ENCODE assay signal across 19 mouse cellular contexts in the genomic region with DNA sequence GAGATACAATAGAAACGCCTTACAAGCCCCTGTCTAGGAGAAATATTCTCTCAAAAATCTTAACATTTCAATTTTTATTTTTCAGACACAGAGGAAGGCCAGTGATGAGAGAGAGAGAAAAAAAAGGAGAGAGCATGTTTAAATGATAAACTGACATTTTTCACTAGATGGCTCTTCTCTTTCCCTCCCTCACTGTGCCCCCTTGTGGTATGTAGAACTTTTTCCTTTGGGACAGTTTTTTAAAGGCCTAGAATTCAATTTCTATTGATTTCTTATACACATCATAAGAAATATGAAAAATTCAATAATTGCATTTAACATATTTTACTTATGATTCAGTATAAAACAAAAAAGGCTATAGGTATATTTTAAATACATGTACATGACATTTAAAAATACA.
DNase-seq lines count a peak whose midpoint lies in the region; ATAC-seq and TF ChIP-seq lines count a peak whose summit lies in the region.
"Had no signal": no experiment of that assay in that cellular context is flagged by ENCODE, and none has a peak within 500 bp of the region (broad histone marks: within the 10 kb centered on the region; RNA-seq: fewer than 3 reads in every experiment).

No protein-coding gene starts in this region.

- TF ChIP-seq CTCF in kidney, postnatal 0 days (IDR thresholded peaks at IDR 0.05; ENCODE audit: low read depth): peak; percentile 56
- TF ChIP-seq CTCF in kidney, adult 2 months (conservative IDR thresholded peaks at IDR 0.05; ENCODE audit: insufficient read depth, insufficient read length, low read depth, low read length): no peak
- TF ChIP-seq CTCF in midbrain, postnatal 0 days (IDR thresholded peaks at IDR 0.05): peak; percentile 62
- no peak for TF ChIP-seq CTCF in brain, embryonic 14.5 days (IDR thresholded peaks at IDR 0.05; ENCODE audit: borderline replicate concordance, extremely low read depth, insufficient read depth, insufficient read length)

- H3K4me1 ChIP-seq in kidney, postnatal 0 days (replicated peaks; ENCODE audit: insufficient read depth, low read length): no peaks in the 10 kb centered on the region
- no peaks in the 10 kb centered on the region for H3K4me1 ChIP-seq in kidney, adult 2 months (ENCODE audit: control insufficient read depth, insufficient read depth, low read length)
- H3K4me1 ChIP-seq in midbrain, postnatal 0 days (ENCODE audit: insufficient read depth, low read length): no peaks in the 10 kb centered on the region
- 0 out of 2 replicates have a peak, but pooled peaks cover 2% of the 10 kb centered on the region for H3K4me1 ChIP-seq in midbrain, embryonic 16.5 days (ENCODE audit: control insufficient read depth, insufficient read depth, low read length)
- H3K4me1 ChIP-seq: heart, embryonic 13.5 days; kidney, embryonic 15.5 days; limb, embryonic 12.5 days; midbrain, embryonic 12.5 days had no signal

- TF ChIP-seq POLR2A in kidney, adult 2 months (IDR thresholded peaks at IDR 0.05; ENCODE audit: low read depth, low read length): no peak
- TF ChIP-seq POLR2A in brain, embryonic 14.5 days (IDR thresholded peaks at IDR 0.05; ENCODE audit: borderline replicate concordance, extremely low read depth, insufficient read depth, insufficient read length, poor library complexity, severe bottlenecking): no peak

- no peaks in the 10 kb centered on the region for H3K36me3 ChIP-seq in kidney, postnatal 0 days (ENCODE audit: insufficient read depth, low read length)
- no peaks in the 10 kb centered on the region for H3K36me3 ChIP-seq in kidney, adult 2 months (ENCODE audit: control insufficient read depth, insufficient read depth, low read length)
- H3K36me3 ChIP-seq in midbrain, postnatal 0 days (ENCODE audit: insufficient read depth, low read length): no peaks in the 10 kb centered on the region
- no peaks in the 10 kb centered on the region for H3K36me3 ChIP-seq in midbrain, embryonic 16.5 days (ENCODE audit: control insufficient read depth, insufficient read depth, low read length)
- H3K36me3 ChIP-seq: heart, embryonic 13.5 days; kidney, embryonic 15.5 days; limb, embryonic 12.5 days; midbrain, embryonic 12.5 days had no signal

- H3K4me3 ChIP-seq in kidney, postnatal 0 days (replicated peaks; ENCODE audit: low read depth, low read length): no peak overlapping the region
- H3K4me3 ChIP-seq in kidney, adult 2 months (ENCODE audit: insufficient read depth, low read depth, low read length): no peak overlapping the region
- H3K4me3 ChIP-seq in midbrain, postnatal 0 days (ENCODE audit: low read depth, low read length): no peak overlapping the region
- no peak overlapping the region for H3K4me3 ChIP-seq in midbrain, embryonic 16.5 days (ENCODE audit: low read depth, low read length)
- H3K4me3 ChIP-seq: heart, embryonic 13.5 days; kidney, embryonic 15.5 days; limb, embryonic 12.5 days; midbrain, embryonic 12.5 days had no signal

- no peak for ATAC-seq in kidney, postnatal 0 days (replicated peaks; ENCODE audit: low FRiP score, low read depth)
- ATAC-seq in midbrain, postnatal 0 days (ENCODE audit: low FRiP score): no peak
- no peak for ATAC-seq in midbrain, embryonic 16.5 days

- no peak overlapping the region for H3K27ac ChIP-seq in kidney, postnatal 0 days
- no peak overlapping the region for H3K27ac ChIP-seq in kidney, adult 2 months (ENCODE audit: insufficient read depth, low read depth, low read length)
- H3K27ac ChIP-seq in midbrain, postnatal 0 days (ENCODE audit: low read depth, low read length): no peak overlapping the region
- H3K27ac ChIP-seq in midbrain, embryonic 16.5 days (ENCODE audit: low read length): no peak overlapping the region
- H3K27ac ChIP-seq: heart, embryonic 13.5 days; kidney, embryonic 15.5 days; limb, embryonic 12.5 days; liver, embryonic 14.5 days; macrophage; midbrain, embryonic 12.5 days had no signal

- 71% methylated on average over 1 of the region's 1 CpGs for WGBS in kidney, postnatal 0 days
- WGBS in kidney, adult 2 months: 74% methylated on average over 1 of the region's 1 CpGs
- WGBS in midbrain, postnatal 0 days: 69% methylated on average over 1 of the region's 1 CpGs
- 63% methylated on average over 1 of the region's 1 CpGs for WGBS in midbrain, embryonic 16.5 days

- H3K9ac ChIP-seq in kidney, postnatal 0 days (ENCODE audit: low read depth, low read length): no peak overlapping the region
- no peak overlapping the region for H3K9ac ChIP-seq in midbrain, postnatal 0 days (replicated peaks; ENCODE audit: low read length, poor library complexity, severe bottlenecking)
- H3K9ac ChIP-seq in midbrain, embryonic 16.5 days (ENCODE audit: low read depth, low read length): no peak overlapping the region
- H3K9ac ChIP-seq: heart, embryonic 13.5 days; kidney, embryonic 15.5 days; limb, embryonic 12.5 days; liver, embryonic 14.5 days; midbrain, embryonic 12.5 days had no signal

- no peak overlapping the region for H3K4me2 ChIP-seq in kidney, postnatal 0 days (ENCODE audit: low read length)
- no peak overlapping the region for H3K4me2 ChIP-seq in midbrain, postnatal 0 days (ENCODE audit: low read depth, low read length, poor library complexity, severe bottlenecking)
- H3K4me2 ChIP-seq in midbrain, embryonic 16.5 days (ENCODE audit: low read length): no peak overlapping the region
- H3K4me2 ChIP-seq: heart, embryonic 13.5 days; kidney, embryonic 15.5 days; limb, embryonic 12.5 days; midbrain, embryonic 12.5 days had no signal

- no peaks in the 10 kb centered on the region for H3K9me3 ChIP-seq in kidney, postnatal 0 days (replicated peaks; ENCODE audit: low read length)
- H3K9me3 ChIP-seq in midbrain, postnatal 0 days (ENCODE audit: low read length): no peaks in the 10 kb centered on the region
- no peaks in the 10 kb centered on the region for H3K9me3 ChIP-seq in midbrain, embryonic 16.5 days (replicated peaks; ENCODE audit: control insufficient read depth, low read length, poor library complexity, severe bottlenecking)
- H3K9me3 ChIP-seq: heart, embryonic 13.5 days; kidney, embryonic 15.5 days; limb, embryonic 12.5 days; midbrain, embryonic 12.5 days had no signal

- no peaks in the 10 kb centered on the region for H3K27me3 ChIP-seq in kidney, postnatal 0 days (ENCODE audit: insufficient read depth, low read length)
- H3K27me3 ChIP-seq in kidney, adult 2 months (replicated peaks; ENCODE audit: control insufficient read depth, insufficient read depth, low read length): no peaks in the 10 kb centered on the region
- H3K27me3 ChIP-seq in midbrain, postnatal 0 days (ENCODE audit: insufficient read depth, low read length): no peaks in the 10 kb centered on the region
- no peaks in the 10 kb centered on the region for H3K27me3 ChIP-seq in midbrain, embryonic 16.5 days (ENCODE audit: control insufficient read depth, insufficient read depth, low read depth, low read length)
- H3K27me3 ChIP-seq: heart, embryonic 13.5 days; kidney, embryonic 15.5 days; limb, embryonic 12.5 days; midbrain, embryonic 12.5 days had no signal

- DNase-seq in embryo, embryonic 11 days: peak; percentile 4
- DNase-seq in embryo, embryonic 9.5 days (ENCODE audit: extremely low spot score): no peak
- DNase-seq in kidney, postnatal 0 days (ENCODE audit: low spot score): peak; percentile 28
- DNase-seq in kidney, adult 2 months: no peak
- DNase-seq in midbrain, postnatal 0 days (ENCODE audit: low spot score): peak; percentile 24
- DNase-seq in brain, embryonic 14.5 days (ENCODE audit: low read depth): peak; percentile 19
- no peak for DNase-seq in right cerebral cortex, postnatal 25 days
- DNase-seq: adrenal gland, adult 8-10 months; B cell, adult 2 months; cerebellum, adult 11-12 months; spleen, adult 18-20 months; thymus, adult 2 months had no signal

Comparison
In these comparisons a context has a peak if more than half of its experiments do, and no peak if none do; other contexts are left out.
1. DNase-seq: peak in embryo, embryonic 11 days (single experiment), kidney, postnatal 0 days (single experiment), midbrain, postnatal 0 days (single experiment) and brain, embryonic 14.5 days (single experiment); none in embryo, embryonic 9.5 days (single experiment), kidney, adult 2 months (single experiment) and right cerebral cortex, postnatal 25 days (single experiment).
2. CTCF ChIP-seq: peak in kidney, postnatal 0 days (single experiment) and midbrain, postnatal 0 days (single experiment); none in kidney, adult 2 months (single experiment) and brain, embryonic 14.5 days (single experiment).